Mouse (Mus musculus): ENCODE data around the gene Crybb2. TPM values are rescaled to one million over a fixed set of nuclear protein-coding genes. Genes with fewer than 3 reads are reported as not detected.

Crybb2 gene
- polyA plus RNA-seq, 1 experiment = 0.20 TPM

GRCm38 (mm10) chr5:113030082-113030481, 39.8 kb downstream of the Crybb2 start:
- DNase-seq = no peak
- TF ChIP-seq POLR2A (IDR thresholded peaks at IDR 0.05; ENCODE audit: control insufficient read depth, extremely low read depth, insufficient read depth, low read length, poor library complexity) (no peak), CTCF (IDR thresholded peaks at IDR 0.05; ENCODE audit: borderline replicate concordance, control insufficient read depth, extremely low read depth, insufficient read depth, low read length, poor library complexity) (no peak)
- H3K27ac ChIP-seq (ENCODE audit: control insufficient read depth, insufficient read depth, low read length) = no peak overlapping the region
- H3K4me1 ChIP-seq (replicated peaks; ENCODE audit: control insufficient read depth, insufficient read depth, low read length) = peaks cover 22% of the 10 kb centered on the region
- H3K27me3 ChIP-seq (ENCODE audit: control insufficient read depth, insufficient read depth, low read length) = no peaks in the 10 kb centered on the region
- 68% methylated on average over 3 of the region's 3 CpGs for WGBS
- no peak overlapping the region for H3K4me3 ChIP-seq (ENCODE audit: control insufficient read depth, insufficient read depth, low read length)
- H3K36me3 ChIP-seq (ENCODE audit: control insufficient read depth, insufficient read depth, low read length) = no peaks in the 10 kb centered on the region

GRCm38 (mm10) chr5:113026706-113027105, 43.2 kb downstream of the Crybb2 start:
- 4% methylated on average over 5 of the region's 5 CpGs for WGBS
- Histone ChIP-seq H3K36me3 (ENCODE audit: control insufficient read depth, insufficient read depth, low read length) (no peaks in the 10 kb centered on the region), H3K4me1 (replicated peaks; ENCODE audit: control insufficient read depth, insufficient read depth, low read length) (peaks cover 29% of the 10 kb centered on the region), H3K27me3 (ENCODE audit: control insufficient read depth, insufficient read depth, low read length) (no peaks in the 10 kb centered on the region), H3K4me3 (ENCODE audit: control insufficient read depth, insufficient read depth, low read length) (no peak overlapping the region), H3K27ac (ENCODE audit: control insufficient read depth, insufficient read depth, low read length) (no peak overlapping the region)
- TF ChIP-seq CTCF (IDR thresholded peaks at IDR 0.05; ENCODE audit: borderline replicate concordance, control insufficient read depth, extremely low read depth, insufficient read depth, low read length, poor library complexity) (no peak), POLR2A (IDR thresholded peaks at IDR 0.05; ENCODE audit: control insufficient read depth, extremely low read depth, insufficient read depth, low read length, poor library complexity) (no peak)
- peak; percentile 58 for DNase-seq

- Histone ChIP-seq H3K27me3 (ENCODE audit: control insufficient read depth, insufficient read depth, low read length) (no peaks in the 10 kb centered on the region), H3K27ac (ENCODE audit: control insufficient read depth, insufficient read depth, low read length) (no peak overlapping the region), H3K36me3 (ENCODE audit: control insufficient read depth, insufficient read depth, low read length) (no peaks in the 10 kb centered on the region), H3K4me3 (ENCODE audit: control insufficient read depth, insufficient read depth, low read length) (no peak overlapping the region; the same call in 1 of the 2 replicates), H3K4me1 (replicated peaks; ENCODE audit: control insufficient read depth, insufficient read depth, low read length) (peaks cover 29% of the 10 kb centered on the region)
- no peak for DNase-seq
- TF ChIP-seq POLR2A (IDR thresholded peaks at IDR 0.05; ENCODE audit: control insufficient read depth, extremely low read depth, insufficient read depth, low read length, poor library complexity) = no peak
- 52% methylated on average over 18 of the region's 18 CpGs for WGBS
Observed at GRCm38 (mm10) chr5:113024154-113024764, 45.7 kb downstream of the Crybb2 start.

GRCm38 (mm10) chr5:113018190-113018589, 51.7 kb downstream of the Crybb2 start:
- TF ChIP-seq CTCF (IDR thresholded peaks at IDR 0.05; ENCODE audit: borderline replicate concordance, control insufficient read depth, extremely low read depth, insufficient read depth, low read length, poor library complexity) (no peak), POLR2A (IDR thresholded peaks at IDR 0.05; ENCODE audit: control insufficient read depth, extremely low read depth, insufficient read depth, low read length, poor library complexity) (no peak)
- Histone ChIP-seq H3K27ac (ENCODE audit: control insufficient read depth, insufficient read depth, low read length) (no peak overlapping the region), H3K4me1 (replicated peaks; ENCODE audit: control insufficient read depth, insufficient read depth, low read length) (no peaks in the 10 kb centered on the region), H3K27me3 (ENCODE audit: control insufficient read depth, insufficient read depth, low read length) (peaks cover 3% of the 10 kb centered on the region; the same call in 1 of the 2 replicates), H3K36me3 (ENCODE audit: control insufficient read depth, insufficient read depth, low read length) (no peaks in the 10 kb centered on the region), H3K4me3 (ENCODE audit: control insufficient read depth, insufficient read depth, low read length) (no peak overlapping the region)
- DNase-seq = no peak
- WGBS = 79% methylated on average over 8 of the region's 8 CpGs

- DNase-seq = no peak
- H3K27ac ChIP-seq (ENCODE audit: control insufficient read depth, insufficient read depth, low read length) = no peak overlapping the region
- H3K27me3 ChIP-seq (ENCODE audit: control insufficient read depth, insufficient read depth, low read length) = peaks cover 3% of the 10 kb centered on the region; the same call in 1 of the 2 replicates
- 15% methylated on average over 1 of the region's 1 CpGs for WGBS
- TF ChIP-seq POLR2A (IDR thresholded peaks at IDR 0.05; ENCODE audit: control insufficient read depth, extremely low read depth, insufficient read depth, low read length, poor library complexity) (no peak), CTCF (IDR thresholded peaks at IDR 0.05; ENCODE audit: borderline replicate concordance, control insufficient read depth, extremely low read depth, insufficient read depth, low read length, poor library complexity) (no peak)
- H3K4me1 ChIP-seq (replicated peaks; ENCODE audit: control insufficient read depth, insufficient read depth, low read length) = no peaks in the 10 kb centered on the region
- H3K4me3 ChIP-seq (ENCODE audit: control insufficient read depth, insufficient read depth, low read length) = no peak overlapping the region
- H3K36me3 ChIP-seq (ENCODE audit: control insufficient read depth, insufficient read depth, low read length) = no peaks in the 10 kb centered on the region
Observed at GRCm38 (mm10) chr5:113017004-113017403, 52.9 kb downstream of the Crybb2 start.

- no peaks in the 10 kb centered on the region for H3K36me3 ChIP-seq (ENCODE audit: control insufficient read depth, insufficient read depth, low read length)
- H3K27ac ChIP-seq (ENCODE audit: control insufficient read depth, insufficient read depth, low read length) = no peak within 1 kb of the TSS
- WGBS = 4% methylated on average over 51 of the region's 52 CpGs
- DNase-seq = peak; percentile 58
- peak within 1 kb of the TSS; percentile 38 for H3K4me3 ChIP-seq (ENCODE audit: control insufficient read depth, insufficient read depth, low read length)
- peaks cover 3% of the 10 kb centered on the region; the same call in 1 of the 2 replicates for H3K27me3 ChIP-seq (ENCODE audit: control insufficient read depth, insufficient read depth, low read length)
- TF ChIP-seq CTCF (IDR thresholded peaks at IDR 0.05; ENCODE audit: borderline replicate concordance, control insufficient read depth, extremely low read depth, insufficient read depth, low read length, poor library complexity) (no peak), POLR2A (IDR thresholded peaks at IDR 0.05; ENCODE audit: control insufficient read depth, extremely low read depth, insufficient read depth, low read length, poor library complexity) (no peak)
- no peaks in the 10 kb centered on the region for H3K4me1 ChIP-seq (replicated peaks; ENCODE audit: control insufficient read depth, insufficient read depth, low read length)
Observed at GRCm38 (mm10) chr5:113015236-113016061, 54.5 kb downstream of the Crybb2 start, which contains the start of gene Grk3. TSS of gene Grk3 (minus strand) at chr5:113015791.
